ENCODE assay signal across 1 mouse cellular context in the genomic region with DNA sequence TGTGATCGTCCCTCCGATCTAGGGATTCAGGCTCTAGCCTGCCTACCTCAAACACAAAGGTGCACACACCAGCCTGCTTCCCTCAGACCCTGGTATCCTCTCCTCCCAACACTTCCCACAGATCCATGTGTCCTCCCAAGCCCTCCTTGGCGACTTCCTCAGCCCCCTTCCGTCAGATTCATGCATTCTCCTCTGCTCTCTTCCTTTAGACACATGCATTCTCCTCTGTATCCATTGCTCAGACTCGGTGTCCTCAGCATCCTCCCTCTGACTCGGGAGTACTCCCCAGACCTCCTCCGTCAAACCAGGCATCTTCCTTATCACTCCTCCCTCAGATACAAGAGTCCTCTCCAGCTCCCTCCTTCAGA.
A peak's percentile ranks its signal among the peaks of the same experiment; 100 is the strongest.
TF ChIP-seq lines count a peak whose summit lies in the region.

No protein-coding gene starts in this region.

TF ChIP-seq in CH12.LX, 34 proteins besides CTCF, POLR2A, EP300 and RAD21:
- TF ChIP-seq TBP (conservative IDR thresholded peaks at IDR 0.05; ENCODE audit: low read depth, low read length) (no peak), USF1 (IDR thresholded peaks at IDR 0.05; ENCODE audit: low read depth, low read length) (no peak), USF2 (conservative IDR thresholded peaks at IDR 0.05; ENCODE audit: low read depth, low read length) (no peak), CHD1 (IDR thresholded peaks at IDR 0.05; ENCODE audit: low read depth, low read length) (0 out of 2 replicates have a peak, but pooled peaks have one; percentile 11)
TF ChIP-seq in CH12.LX: peak in this region for 1.
